Mouse (Mus musculus) embryonic stem cell, embryonic (primary cell): ENCODE data around the gene Anp32b.

Source experiments
- CTCF ChIA-PET, 4 experiments: fragments of 300-600 bp in 2 of 4; fragments of 350-600 bp in 2 of 4; sonication (Branson Sonifier 250); formaldehyde crosslinking; loops; one replicate each; lab custom pipeline; 2022; ENCODE audit warnings: inconsistent platforms in 2 of 4; lab: Charles Lee
- POLR2A ChIA-PET, 4 experiments: fragments of 300-600 bp in 2 of 4; fragments of 350-600 bp in 2 of 4; sonication (Branson Sonifier 250); formaldehyde crosslinking; loops; one replicate each; lab custom pipeline; 2022; ENCODE audit warnings: antibody characterized with exemption in 4 of 4, inconsistent platforms in 1 of 4; lab: Charles Lee

Anp32b gene

GRCm38 (mm10) chr4:46485696-46486417, 35.2 kb downstream of the Anp32b start:
- ChIA-PET POLR2A (interaction anchor here (0.6 to 26.9 kb wide), 28 partner anchors 9 to 1979 kb away, joined by 3 to 581 read pairs (median 4); partner anchors contain the start of genes Trmo (in 2 of the 4) and Anp32b (in 1 of the 4)), CTCF (interaction anchor here (0.7 to 2.5 kb wide), 11 partner anchors 8 to 1928 kb away, joined by 3 to 10 read pairs (median 4); partner anchors contain the start of gene Trmo (in 1 of the 4))

GRCm38 (mm10) chr4:46487348-46487747, 36.6 kb downstream of the Anp32b start:
- ChIA-PET POLR2A (interaction anchor here in 2 of 4 experiments (1.1 to 26.9 kb wide), 5 partner anchors 12 to 32 kb away, joined by 3 to 581 read pairs (median 13); no protein-coding TSS in a partner anchor), CTCF (interaction anchor here in 2 of 4 experiments (1.3 to 2.5 kb wide), 2 partner anchors 9 to 97 kb away, joined by 3 to 10 read pairs; partner anchors contain the start of gene Trmo (in 1 of the 2))

- ChIA-PET CTCF (interaction anchor here (0.6 to 1.8 kb wide), 12 partner anchors 8 to 1013 kb away, joined by 3 to 12 read pairs (median 3); no protein-coding TSS in a partner anchor), POLR2A (interaction anchor here in 3 of 4 experiments (0.6 to 2.4 kb wide), 22 partner anchors 8 to 155 kb away, joined by 3 to 12 read pairs (median 4); partner anchors contain the start of gene Anp32b (in 1 of the 3))
These were observed 38.6 kb downstream of the Anp32b start, which contains the start of gene Nans for GRCm38 (mm10) chr4:46489028-46489925. Gene Nans, plus strand, starts transcription at chr4:46489248.

GRCm38 (mm10) chr4:46493071-46493470, 42.4 kb downstream of the Anp32b start:
- POLR2A ChIA-PET, result interaction anchor here in 1 of 4 experiments (1.6 kb wide), 1 partner anchor 42 kb away, joined by 3 read pairs; the partner anchor contains the start of gene Anp32b
- CTCF ChIA-PET, result no interaction called here

- POLR2A ChIA-PET, result interaction anchor here in 1 of 4 experiments (0.6 to 1.5 kb wide), 3 partner anchors 9 to 26 kb away, joined by 3 to 4 read pairs (median 3); no protein-coding TSS in a partner anchor
- CTCF ChIA-PET, result interaction anchor here in 2 of 4 experiments (0.6 to 2.2 kb wide), 5 partner anchors 9 to 139 kb away, joined by 3 to 13 read pairs (median 4); no protein-coding TSS in a partner anchor
These were observed 44.8 kb downstream of the Anp32b start for GRCm38 (mm10) chr4:46495543-46495942.

- CTCF ChIA-PET, result interaction anchor here (0.5 to 2.7 kb wide), 22 partner anchors 8 to 1157 kb away, joined by 3 to 28 read pairs (median 3); partner anchors contain the start of genes Nans (in 1 of the 4) and Trim14 (in 1 of the 4)
- POLR2A ChIA-PET, result interaction anchor here in 3 of 4 experiments (0.5 to 2.1 kb wide), 5 partner anchors 8 to 42 kb away, joined by 3 to 8 read pairs (median 3); partner anchors contain the start of gene Nans (in 1 of the 3)
These were observed 46.7 kb downstream of the Anp32b start for GRCm38 (mm10) chr4:46497286-46497892.

- ChIA-PET POLR2A (interaction anchor here in 3 of 4 experiments (0.6 to 2.1 kb wide), 7 partner anchors 9 to 293 kb away, joined by 3 to 8 read pairs (median 4); partner anchors contain the start of gene Anp32b (in 1 of the 3)), CTCF (interaction anchor here (0.5 to 2.7 kb wide), 50 partner anchors 9 to 1333 kb away, joined by 3 to 28 read pairs (median 4); partner anchors contain the start of genes Nans (in 3 of the 4), Anp32b (in 1 of the 4), Foxe1 (in 1 of the 4) and Trim14 (in 1 of the 4))
These were observed 47.8 kb downstream of the Anp32b start for GRCm38 (mm10) chr4:46498511-46498910.

GRCm38 (mm10) chr4:46498976-46499375, 48.3 kb downstream of the Anp32b start:
- POLR2A ChIA-PET, result interaction anchor here in 3 of 4 experiments (0.6 to 2.1 kb wide), 6 partner anchors 9 to 293 kb away, joined by 3 to 8 read pairs (median 4); partner anchors contain the start of gene Anp32b (in 1 of the 3)
- CTCF ChIA-PET, result interaction anchor here (0.5 to 2.7 kb wide), 50 partner anchors 8 to 1333 kb away, joined by 3 to 28 read pairs (median 4); partner anchors contain the start of genes Nans (in 3 of the 4), Anp32b (in 1 of the 4), Foxe1 (in 1 of the 4) and Trim14 (in 1 of the 4)

- ChIA-PET CTCF (interaction anchor here in 2 of 4 experiments (0.5 to 0.6 kb wide), 2 partner anchors 99 to 202 kb away, joined by 3 to 4 read pairs; partner anchors contain the start of gene Coro2a (in 1 of the 2)), POLR2A (interaction anchor here in 3 of 4 experiments (0.6 to 1.6 kb wide), 6 partner anchors 13 to 947 kb away, joined by 3 to 6 read pairs (median 4); partner anchors contain the start of gene Nans (in 1 of the 3))
These were observed 52.2 kb downstream of the Anp32b start for GRCm38 (mm10) chr4:46502606-46503502.

- ChIA-PET POLR2A (interaction anchor here in 2 of 4 experiments (0.7 to 1.6 kb wide), 3 partner anchors 14 to 96 kb away, joined by 5 to 6 read pairs (median 5); partner anchors contain the start of gene Nans (in 1 of the 2)), CTCF (interaction anchor here in 1 of 4 experiments (0.7 to 1.1 kb wide), 2 partner anchors 9 to 126 kb away, joined by 3 read pairs; no protein-coding TSS in a partner anchor)
These were observed 53.2 kb downstream of the Anp32b start for GRCm38 (mm10) chr4:46503881-46504280.

GRCm38 (mm10) chr4:46505361-46506057, 54.8 kb downstream of the Anp32b start:
- POLR2A ChIA-PET, result interaction anchor here in 3 of 4 experiments (0.6 to 2.0 kb wide), 11 partner anchors 16 to 364 kb away, joined by 3 to 8 read pairs (median 3); partner anchors contain the start of genes Nans (in 1 of the 3) and Trmo (in 1 of the 3)
- CTCF ChIA-PET, result interaction anchor here in 2 of 4 experiments (0.6 to 1.4 kb wide), 3 partner anchors 11 to 40 kb away, joined by 3 read pairs; no protein-coding TSS in a partner anchor

- ChIA-PET CTCF (interaction anchor here (0.6 to 2.6 kb wide), 31 partner anchors 8 to 930 kb away, joined by 3 to 28 read pairs (median 5); partner anchors contain the start of genes Coro2a (in 1 of the 4) and Nans (in 1 of the 4)), POLR2A (interaction anchor here in 3 of 4 experiments (0.6 to 2.0 kb wide), 20 partner anchors 8 to 160 kb away, joined by 3 to 8 read pairs (median 4); partner anchors contain the start of genes Anp32b (in 2 of the 3), Nans (in 2 of the 3), Trim14 (in 1 of the 3) and Trmo (in 1 of the 3))
These were observed 56.3 kb downstream of the Anp32b start for GRCm38 (mm10) chr4:46506801-46507610.

- POLR2A ChIA-PET, result interaction anchor here in 3 of 4 experiments (0.6 to 2.0 kb wide), 18 partner anchors 9 to 322 kb away, joined by 3 to 8 read pairs (median 4); partner anchors contain the start of genes Anp32b (in 2 of the 3), Nans (in 2 of the 3), Trim14 (in 1 of the 3) and Trmo (in 1 of the 3)
- CTCF ChIA-PET, result interaction anchor here (0.5 to 2.6 kb wide), 42 partner anchors 9 to 929 kb away, joined by 3 to 28 read pairs (median 5); partner anchors contain the start of genes Coro2a (in 2 of the 4), Nans (in 1 of the 4) and Trim14 (in 1 of the 4)
These were observed 57.2 kb downstream of the Anp32b start for GRCm38 (mm10) chr4:46507736-46508460.
